Mouse (Mus musculus): ENCODE results near the gene Lss. TPM values are rescaled to one million over a fixed set of nuclear protein-coding genes. Genes with fewer than 3 reads are reported as not detected.

The Lss gene
- polyA plus RNA-seq, 1 experiment from 2014 or later: 56.7 TPM

DNA sequence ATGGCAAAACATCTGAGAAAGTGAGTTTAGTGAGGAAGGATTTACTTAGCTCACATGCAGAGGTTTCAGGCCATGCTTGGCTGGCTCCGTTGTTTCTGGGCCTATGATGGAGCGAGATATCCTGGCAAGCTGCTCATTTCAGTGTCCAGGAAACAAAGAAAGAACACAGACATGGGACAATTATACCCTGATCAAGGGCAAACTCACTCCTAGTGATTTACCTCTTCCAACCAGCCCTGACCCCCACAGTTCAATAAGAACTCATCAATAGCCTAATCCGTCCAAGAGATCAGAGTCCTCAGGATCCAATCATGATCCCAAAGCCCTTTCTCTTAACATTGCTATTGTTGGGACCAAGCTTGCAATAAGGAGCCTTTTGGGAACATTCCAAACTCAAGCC is 40.8 kb downstream of the Lss start:
- no peaks in the 10 kb centered on the region for H3K27me3 ChIP-seq (ENCODE audit: low read depth, poor library complexity, severe bottlenecking)
- DNase-seq (ENCODE audit: low spot score): no peak
- no peak overlapping the region for H3K4me3 ChIP-seq
- peaks cover 13% of the 10 kb centered on the region for H3K4me1 ChIP-seq
- H3K9me3 ChIP-seq (replicated peaks): no peaks in the 10 kb centered on the region
- no peaks in the 10 kb centered on the region for H3K36me3 ChIP-seq
- WGBS: 50% methylated on average over 3 of the region's 3 CpGs
- H3K27ac ChIP-seq (replicated peaks): no peak overlapping the region

- H3K36me3 ChIP-seq: no peaks in the 10 kb centered on the region
- H3K27ac ChIP-seq (replicated peaks): no peak within 1 kb of the TSS; the same call in 1 of the 2 replicates
- DNase-seq (ENCODE audit: low spot score): no peak
- WGBS: 89% methylated on average over 3 of the region's 3 CpGs
- peaks cover 13% of the 10 kb centered on the region for H3K4me1 ChIP-seq
- H3K27me3 ChIP-seq (ENCODE audit: low read depth, poor library complexity, severe bottlenecking): no peaks in the 10 kb centered on the region
- H3K4me3 ChIP-seq: no peak within 1 kb of the TSS
- H3K9me3 ChIP-seq (replicated peaks): no peaks in the 10 kb centered on the region
Measured at GRCm38 (mm10) chr10:76575374-76575773, 44.0 kb downstream of the Lss start, which contains the start of gene Ftcd. TSS of gene Ftcd (plus strand) at chr10:76575648.

DNA sequence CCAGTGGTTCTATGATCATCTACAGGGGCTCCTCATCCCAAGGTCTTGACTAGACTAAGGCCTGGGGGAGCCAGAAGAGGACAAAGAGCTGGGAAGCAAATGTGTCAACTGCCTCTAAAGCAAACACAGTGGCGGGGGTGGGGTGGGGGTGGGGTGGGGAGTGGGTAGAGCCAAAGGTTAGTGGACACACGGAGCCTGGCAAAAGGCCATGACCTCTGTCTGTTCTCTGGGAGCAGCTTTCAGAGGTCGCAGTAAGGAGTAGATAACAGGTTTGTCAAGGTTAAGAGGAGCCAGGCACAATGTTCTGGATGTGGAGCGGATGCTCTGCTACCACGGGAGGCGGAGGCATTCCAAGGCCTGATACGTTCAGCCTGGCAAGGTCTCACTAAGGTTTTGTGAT is 45.5 kb downstream of the Lss start:
- Histone ChIP-seq H3K27ac (replicated peaks) (no peak overlapping the region), H3K4me3 (no peak overlapping the region), H3K36me3 (no peaks in the 10 kb centered on the region), H3K4me1 (peaks cover 13% of the 10 kb centered on the region), H3K9me3 (replicated peaks) (no peaks in the 10 kb centered on the region), H3K27me3 (ENCODE audit: low read depth, poor library complexity, severe bottlenecking) (no peaks in the 10 kb centered on the region)
- WGBS: 74% methylated on average over 7 of the region's 7 CpGs
- no peak for DNase-seq (ENCODE audit: low spot score)

DNA sequence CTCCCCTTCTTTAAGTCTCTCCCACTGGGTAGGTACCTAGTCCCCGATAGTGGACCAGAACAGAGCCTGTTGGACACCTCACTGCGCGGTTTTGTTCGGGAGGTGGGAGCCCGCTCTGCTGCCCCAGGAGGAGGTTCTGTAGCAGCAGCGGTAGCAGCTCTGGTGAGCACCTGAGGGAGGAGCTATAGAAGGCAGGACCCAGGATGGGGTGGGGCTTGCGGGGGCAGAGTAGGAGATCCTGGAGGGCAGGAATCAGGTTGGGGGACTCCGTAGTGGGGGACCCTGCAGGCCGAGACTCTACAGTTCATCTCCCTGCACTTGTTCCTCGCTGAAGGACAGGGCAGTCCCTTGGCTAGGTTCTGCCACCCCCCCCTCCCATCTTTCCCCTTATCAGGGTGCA is 52.8 kb downstream of the Lss start:
- H3K36me3 ChIP-seq: no peaks in the 10 kb centered on the region
- H3K9me3 ChIP-seq (replicated peaks): no peaks in the 10 kb centered on the region
- DNase-seq (ENCODE audit: low spot score): no peak
- peaks cover 7% of the 10 kb centered on the region for H3K4me1 ChIP-seq
- H3K27ac ChIP-seq (replicated peaks): no peak overlapping the region
- peak overlapping the region; percentile 22; the same call in 1 of the 2 replicates for H3K4me3 ChIP-seq
- WGBS: 10% methylated on average over 10 of the region's 10 CpGs
- H3K27me3 ChIP-seq (ENCODE audit: low read depth, poor library complexity, severe bottlenecking): peaks cover 19% of the 10 kb centered on the region

- Histone ChIP-seq H3K4me1 (peaks cover 7% of the 10 kb centered on the region), H3K27me3 (ENCODE audit: low read depth, poor library complexity, severe bottlenecking) (peaks cover 19% of the 10 kb centered on the region), H3K36me3 (no peaks in the 10 kb centered on the region), H3K4me3 (no peak overlapping the region), H3K9me3 (replicated peaks) (no peaks in the 10 kb centered on the region), H3K27ac (replicated peaks) (no peak overlapping the region)
- 67% methylated on average over 1 of the region's 1 CpGs for WGBS
- DNase-seq (ENCODE audit: low spot score): no peak
Measured at GRCm38 (mm10) chr10:76586190-76586589, 54.8 kb downstream of the Lss start.

DNA sequence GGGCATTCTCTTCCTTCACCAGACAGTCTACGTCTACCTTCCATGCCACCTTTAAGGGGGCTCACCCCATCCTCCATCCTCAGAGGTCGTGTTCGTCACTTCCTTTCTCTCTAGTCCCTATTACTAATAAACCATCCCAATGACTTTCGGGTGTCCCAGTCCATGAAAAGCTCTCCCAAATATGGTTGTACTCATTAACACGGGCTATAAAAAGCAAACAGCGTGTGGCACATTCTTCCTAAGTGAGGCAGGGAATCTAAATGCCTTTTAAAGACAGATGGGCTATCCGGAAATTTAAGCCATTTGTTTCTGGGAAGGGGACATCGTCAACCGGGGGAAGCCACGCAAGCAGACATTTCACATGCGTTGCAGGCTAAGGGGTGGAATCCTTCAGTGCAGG is 58.8 kb downstream of the Lss start:
- no peaks in the 10 kb centered on the region for H3K9me3 ChIP-seq (replicated peaks)
- H3K4me3 ChIP-seq: no peak overlapping the region
- no peak overlapping the region for H3K27ac ChIP-seq (replicated peaks)
- no peaks in the 10 kb centered on the region for H3K4me1 ChIP-seq
- no peaks in the 10 kb centered on the region for H3K36me3 ChIP-seq
- DNase-seq (ENCODE audit: low spot score): no peak
- 91% methylated on average over 11 of the region's 11 CpGs for WGBS
- H3K27me3 ChIP-seq (ENCODE audit: low read depth, poor library complexity, severe bottlenecking): no peaks in the 10 kb centered on the region

DNA sequence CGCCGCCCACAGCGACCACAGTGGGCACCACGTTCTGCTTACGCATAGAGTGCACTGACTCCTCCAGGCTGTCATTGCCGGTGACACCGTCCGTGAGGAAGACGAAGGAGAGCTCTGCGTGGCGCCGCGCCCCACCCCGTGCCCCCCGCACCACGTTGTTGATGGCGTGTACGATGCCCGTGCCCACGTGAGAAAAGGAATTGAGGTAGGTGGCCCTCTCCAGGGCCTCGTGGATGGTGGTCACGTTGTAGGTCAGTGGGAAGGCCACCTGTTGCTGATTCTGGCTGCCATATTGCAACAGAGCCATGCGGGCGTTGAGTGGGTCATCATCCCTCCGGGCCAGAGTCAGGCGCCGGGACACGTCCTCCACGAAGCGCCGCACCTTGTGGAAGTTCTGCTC is 65.0 kb downstream of the Lss start:
- WGBS: 91% methylated on average over 31 of the region's 31 CpGs
- H3K9me3 ChIP-seq (replicated peaks): no peaks in the 10 kb centered on the region
- no peak for DNase-seq (ENCODE audit: low spot score)
- H3K36me3 ChIP-seq: no peaks in the 10 kb centered on the region
- no peak overlapping the region for H3K27ac ChIP-seq (replicated peaks)
- H3K4me1 ChIP-seq: no peaks in the 10 kb centered on the region
- no peak overlapping the region for H3K4me3 ChIP-seq
- H3K27me3 ChIP-seq (ENCODE audit: low read depth, poor library complexity, severe bottlenecking): no peaks in the 10 kb centered on the region

DNA sequence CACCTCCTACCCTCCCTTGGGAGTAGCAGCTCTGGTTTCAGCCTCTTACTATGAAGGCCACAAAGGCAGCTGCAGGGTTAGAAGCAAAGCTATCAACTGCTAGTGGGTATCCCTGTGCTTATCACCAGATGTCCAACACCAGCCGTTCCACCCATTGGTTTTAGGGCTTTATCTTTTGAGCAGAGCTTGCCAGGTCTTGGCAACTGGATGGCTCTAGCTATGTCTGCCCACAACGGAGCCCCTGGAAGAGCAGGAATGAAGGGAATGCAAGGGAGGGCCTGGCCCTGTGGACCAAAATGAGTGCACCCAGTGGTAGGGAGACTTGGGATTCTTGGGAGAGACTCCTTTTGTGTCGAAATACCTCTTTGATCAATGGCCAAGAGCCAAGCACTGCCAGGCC is 71.3 kb downstream of the Lss start:
- no peak for DNase-seq (ENCODE audit: low spot score)
- H3K4me3 ChIP-seq: no peak overlapping the region
- H3K27me3 ChIP-seq (ENCODE audit: low read depth, poor library complexity, severe bottlenecking): no peaks in the 10 kb centered on the region
- H3K36me3 ChIP-seq: no peaks in the 10 kb centered on the region
- no peak overlapping the region for H3K27ac ChIP-seq (replicated peaks)
- no peaks in the 10 kb centered on the region for H3K9me3 ChIP-seq (replicated peaks)
- WGBS: 80% methylated on average over 3 of the region's 3 CpGs
- H3K4me1 ChIP-seq: no peaks in the 10 kb centered on the region

Other genes with a start within 250 kb of the Lss start
- 5.6 and 6.4 TPM in 2 replicates for gene Dip2a, start 186.3 kb upstream of the Lss start, polyA plus RNA-seq (2016; fragmentation: Nextera tagmentation; extraction: Ambion mirVana)
- gene AC141477.1, start 91.1 kb upstream of the Lss start, polyA plus RNA-seq (2016; fragmentation: Nextera tagmentation; extraction: Ambion mirVana): not detected in 2 replicates
- 19.7 and 21.2 TPM in 2 replicates for gene Pcnt, start 88.8 kb upstream of the Lss start, polyA plus RNA-seq (2016; fragmentation: Nextera tagmentation; extraction: Ambion mirVana)
- gene 2610028H24Rik, start 82.5 kb upstream of the Lss start, polyA plus RNA-seq (2016; fragmentation: Nextera tagmentation; extraction: Ambion mirVana): not detected in 2 replicates
- 70.1 and 80.0 TPM in 2 replicates for gene Mcm3ap, start 62.7 kb upstream of the Lss start, polyA plus RNA-seq (2016; fragmentation: Nextera tagmentation; extraction: Ambion mirVana)
- 10.1 and 11.1 TPM in 2 replicates for gene Ybey, start 62.5 kb upstream of the Lss start, polyA plus RNA-seq (2016; fragmentation: Nextera tagmentation; extraction: Ambion mirVana)
- gene Spatc1l, start 30.7 kb downstream of the Lss start, polyA plus RNA-seq (2016; fragmentation: Nextera tagmentation; extraction: Ambion mirVana): 0.12 TPM in 1 of 2 replicates, not detected in the other
- 0.04 TPM in 1 of 2 replicates, not detected in the other for gene Ftcd, start 44.1 kb downstream of the Lss start, polyA plus RNA-seq (2016; fragmentation: Nextera tagmentation; extraction: Ambion mirVana)
- gene Col6a2, start 92.0 kb downstream of the Lss start, polyA plus RNA-seq (2016; fragmentation: Nextera tagmentation; extraction: Ambion mirVana): 8.6 and 13.8 TPM in 2 replicates
- 8.0 and 14.7 TPM in 2 replicates for gene Col6a1, start 194.6 kb downstream of the Lss start, polyA plus RNA-seq (2016; fragmentation: Nextera tagmentation; extraction: Ambion mirVana)